Mouse (Mus musculus) gastrocnemius, postnatal 4 days (tissue): Measurements from ENCODE around the gene Cacna1d. TPM values are rescaled to one million over a fixed set of nuclear protein-coding genes. Genes with fewer than 3 reads are reported as not detected.

Source experiments
- DNase-seq, 2 experiments: peaks; one replicate each; pipeline ENCODE4 v3.0.0; 2021 to 2022; ENCODE audit warnings: low spot score in 2 of 2, mixed read lengths in 2 of 2
- total RNA-seq, 2 experiments: library from RNA; stranded (reverse); gene quantifications; 2 replicates each; pipeline ENCODE4 v1.2.3; 2021

The Cacna1d gene
- total RNA-seq, 2 experiments from 2014 or later = 2.5 TPM

GRCm38 (mm10) chr14:30372878-30373277, 118.4 kb downstream of the Cacna1d start:
- DNase-seq = no peak

- DNase-seq = no peak
Measured at GRCm38 (mm10) chr14:30371070-30371469, 120.2 kb downstream of the Cacna1d start.

- DNase-seq = no peak
Measured at GRCm38 (mm10) chr14:30367074-30367473, 124.2 kb downstream of the Cacna1d start.

- no peak for DNase-seq
Measured at GRCm38 (mm10) chr14:30365866-30366265, 125.4 kb downstream of the Cacna1d start.

GRCm38 (mm10) chr14:30363487-30364167, 127.6 kb downstream of the Cacna1d start:
- no peak for DNase-seq

GRCm38 (mm10) chr14:30362370-30362769, 128.9 kb downstream of the Cacna1d start:
- no peak for DNase-seq

GRCm38 (mm10) chr14:30360478-30360877, 130.8 kb downstream of the Cacna1d start:
- no peak for DNase-seq

- DNase-seq = no peak
Measured at GRCm38 (mm10) chr14:30360004-30360403, 131.3 kb downstream of the Cacna1d start.

- no peak for DNase-seq
Measured at GRCm38 (mm10) chr14:30358028-30358427, 133.2 kb downstream of the Cacna1d start.

GRCm38 (mm10) chr14:30356456-30356855, 134.8 kb downstream of the Cacna1d start:
- DNase-seq = no peak

- DNase-seq = no peak
Measured at GRCm38 (mm10) chr14:30354761-30355160, 136.5 kb downstream of the Cacna1d start.

- no peak for DNase-seq
Measured at GRCm38 (mm10) chr14:30354127-30354463, 137.2 kb downstream of the Cacna1d start.

- DNase-seq = peak in 1 of 2 experiments; percentile 27
Measured at GRCm38 (mm10) chr14:30353291-30354126, 137.7 kb downstream of the Cacna1d start.

- DNase-seq = no peak
Measured at GRCm38 (mm10) chr14:30352951-30353270, 138.3 kb downstream of the Cacna1d start.

- DNase-seq = no peak
Measured at GRCm38 (mm10) chr14:30352061-30352950, 138.9 kb downstream of the Cacna1d start.

GRCm38 (mm10) chr14:30350285-30350684, 141.0 kb downstream of the Cacna1d start:
- DNase-seq = no peak

- no peak for DNase-seq
Measured at GRCm38 (mm10) chr14:30344948-30345865, 146.0 kb downstream of the Cacna1d start.

GRCm38 (mm10) chr14:30343740-30344139, 147.5 kb downstream of the Cacna1d start:
- DNase-seq = no peak

GRCm38 (mm10) chr14:30341825-30342590, 149.2 kb downstream of the Cacna1d start:
- no peak for DNase-seq

GRCm38 (mm10) chr14:30340140-30340539, 151.1 kb downstream of the Cacna1d start:
- DNase-seq = no peak
